Mouse (Mus musculus) cerebellum, adult 2 months (tissue): ENCODE data around the gene Bpnt1.

ENCODE experiments used
- CTCF ChIP-seq: fragments of 200-500 bp; IDR thresholded peaks from 2 replicates; pipeline ENCODE4 v1.5.1; 2011; ENCODE audit warnings: low read depth, mild to moderate bottlenecking, control low read depth, low read length, moderate library complexity, borderline replicate concordance; ENCODE audit not compliant: insufficient read depth
- POLR2A ChIP-seq: fragments of 200-500 bp; IDR thresholded peaks from 2 replicates; pipeline ENCODE4 v1.6.1; 2011; ENCODE audit warnings: low read length, control low read depth, borderline replicate concordance; ENCODE audit not compliant: insufficient read depth

GRCm38 (mm10) chr1:185354731-185355130 is 22.8 kb downstream of the Bpnt1 start:
- TF ChIP-seq CTCF: no peak
- TF ChIP-seq POLR2A: no peak
